Mouse (Mus musculus): ENCODE measurements around the gene Tec.
"Not testable (repeated sequence)": the region's sequence is repeated elsewhere in the genome, so short reads cannot be mapped to it uniquely, and the experiment has no call there.

The Tec gene

DNA sequence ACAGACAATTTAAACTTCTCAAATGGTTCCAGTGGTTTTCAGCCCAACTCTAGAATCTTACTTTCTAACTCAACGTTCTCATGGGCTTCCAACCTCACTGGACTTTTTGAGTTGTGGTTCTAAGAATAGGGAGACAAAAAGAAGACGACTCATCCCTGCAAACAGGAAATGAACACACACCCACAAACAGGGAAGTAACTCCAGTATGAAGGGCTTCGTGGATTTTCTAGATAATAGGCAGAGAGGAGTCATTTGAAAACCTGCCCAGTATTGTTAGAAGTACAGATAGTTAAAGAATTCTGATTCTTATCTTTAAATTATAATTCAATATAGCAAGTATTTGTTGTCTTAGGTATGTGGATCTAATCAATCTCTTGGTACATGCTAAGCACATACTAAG lies 47.6 kb downstream of the Tec start:
- no peak for DNase-seq (ENCODE audit: low spot score)

DNA sequence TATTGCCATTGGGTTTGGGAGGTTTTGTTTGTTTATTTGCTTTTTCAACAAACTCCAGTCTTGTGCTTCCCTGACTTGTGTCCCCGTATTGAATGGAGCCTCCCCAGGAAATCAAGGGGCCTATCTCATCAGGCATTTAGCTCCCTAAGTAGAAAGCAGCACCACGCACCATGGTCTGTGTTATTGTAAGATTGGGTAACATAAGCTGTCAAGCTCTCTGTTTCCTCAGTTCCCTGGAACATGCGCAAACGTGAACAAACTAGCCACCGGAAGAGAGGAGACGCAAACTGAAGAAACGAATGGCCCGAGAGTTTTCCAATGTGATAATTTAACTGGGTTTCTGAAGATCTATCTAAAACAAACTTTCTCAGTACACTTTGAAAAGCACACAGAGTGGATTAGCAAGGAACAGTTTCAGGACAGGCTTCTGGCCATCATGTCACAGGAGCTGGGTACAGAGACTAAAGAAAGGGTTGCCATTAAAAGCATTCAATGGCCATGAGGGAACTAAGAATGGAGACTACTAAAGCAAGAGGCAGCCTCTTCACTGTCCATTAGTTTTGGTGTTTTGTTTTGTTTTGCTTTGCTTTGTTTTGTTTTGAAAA lies 48.1 kb downstream of the Tec start:
- no peak for DNase-seq (ENCODE audit: low spot score)

DNA sequence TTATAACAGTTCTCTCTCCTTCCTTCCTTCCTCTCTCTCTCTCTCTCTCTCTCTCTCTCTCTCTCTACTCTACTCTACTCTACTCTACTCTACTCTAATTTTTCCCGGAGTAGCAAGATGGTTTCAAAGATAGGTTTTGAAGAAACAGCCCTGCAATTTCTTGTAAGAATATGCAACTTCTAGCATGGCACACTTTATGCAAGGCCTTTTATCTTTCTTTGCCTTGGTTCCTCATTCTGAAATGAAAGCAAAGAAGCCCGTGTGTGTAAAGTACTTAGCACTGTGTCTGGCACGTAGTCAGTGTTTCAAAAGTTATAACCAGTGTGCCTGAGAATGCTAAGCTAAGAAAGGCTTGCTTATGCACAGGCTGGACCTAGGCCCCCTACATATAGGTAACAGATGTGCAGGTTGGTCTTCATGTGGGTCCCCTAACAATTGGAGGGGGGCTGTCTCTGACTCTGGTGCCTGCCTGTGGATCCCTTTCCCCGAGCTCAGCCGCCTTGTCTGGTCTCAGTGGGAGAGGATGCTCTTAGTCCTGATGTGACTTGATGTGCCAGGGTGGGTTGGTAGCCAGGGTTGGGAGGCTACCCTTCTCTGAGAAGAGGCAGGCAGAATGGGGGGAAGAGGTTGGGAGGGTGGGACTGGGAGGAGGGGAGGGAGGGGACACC lies 49.6 kb downstream of the Tec start:
- no peak for DNase-seq (ENCODE audit: low spot score)

DNA sequence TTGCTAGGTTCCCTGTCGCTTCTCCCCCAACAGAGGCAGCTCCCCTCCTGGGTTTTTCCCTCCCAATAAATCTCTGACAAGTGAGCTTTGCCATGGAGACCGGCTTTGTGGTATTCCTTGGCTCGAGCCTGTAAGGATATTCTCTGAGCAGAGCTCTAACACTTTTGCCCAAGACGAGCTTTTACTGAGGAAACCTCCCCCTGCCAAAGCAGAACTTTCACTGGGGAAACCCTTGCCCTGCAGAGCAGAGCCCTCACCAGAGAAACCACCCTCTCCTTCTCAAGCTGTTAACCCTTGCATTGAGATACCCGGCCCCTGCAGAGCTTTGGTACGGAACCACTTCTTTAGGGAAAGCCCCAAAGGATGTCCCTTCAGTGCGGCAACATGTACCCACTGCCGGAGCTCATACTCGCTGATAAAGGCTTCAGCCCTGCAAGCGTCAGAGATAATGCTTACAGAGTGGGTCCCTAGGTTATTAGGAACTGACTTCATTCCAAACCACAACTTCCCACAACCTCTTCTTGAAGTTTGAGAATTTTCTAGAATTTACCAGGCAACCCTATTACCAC lies 50.7 kb downstream of the Tec start:
- no peak for DNase-seq (ENCODE audit: low spot score)

DNA sequence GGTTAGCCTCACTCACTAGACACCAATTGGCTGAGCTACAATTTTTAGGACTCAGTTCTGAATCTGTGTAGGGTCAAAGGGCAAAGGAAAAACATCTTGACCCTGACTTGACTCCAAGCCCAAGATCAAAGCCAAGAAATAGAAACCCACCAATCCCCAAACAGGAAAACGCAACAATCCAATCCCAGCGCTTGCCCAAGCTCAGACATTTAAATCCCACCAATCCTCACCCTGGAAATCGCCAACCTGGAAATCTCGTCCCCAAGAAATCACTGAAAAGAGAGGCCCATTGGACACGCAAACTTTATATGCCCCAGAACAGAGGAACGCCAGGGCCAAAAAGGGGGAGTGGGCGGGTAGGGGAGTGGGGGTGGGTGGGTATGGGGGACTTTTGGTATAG lies 51.3 kb downstream of the Tec start:
- DNase-seq (ENCODE audit: low spot score): not testable (repeated sequence)

DNA sequence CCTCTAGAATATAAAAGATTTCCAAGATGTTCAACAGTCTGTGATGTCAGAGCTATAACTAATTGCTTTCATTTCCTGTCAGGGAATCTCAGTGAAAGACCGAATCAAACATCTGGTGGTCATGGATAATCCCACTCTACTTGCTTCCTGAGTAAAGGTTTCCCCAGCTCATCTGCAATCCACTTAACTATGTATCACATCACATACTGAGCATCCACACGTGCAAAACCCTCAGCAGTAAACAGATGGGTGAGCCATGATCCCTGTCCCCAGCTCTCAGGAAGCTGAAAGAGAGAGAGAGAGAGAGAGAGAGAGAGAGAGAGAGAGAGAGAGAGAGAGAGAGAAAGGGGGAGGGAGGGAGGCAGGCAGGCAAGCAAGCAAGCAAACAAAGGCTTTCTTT lies 51.8 kb downstream of the Tec start:
- DNase-seq (ENCODE audit: low spot score): no peak

DNA sequence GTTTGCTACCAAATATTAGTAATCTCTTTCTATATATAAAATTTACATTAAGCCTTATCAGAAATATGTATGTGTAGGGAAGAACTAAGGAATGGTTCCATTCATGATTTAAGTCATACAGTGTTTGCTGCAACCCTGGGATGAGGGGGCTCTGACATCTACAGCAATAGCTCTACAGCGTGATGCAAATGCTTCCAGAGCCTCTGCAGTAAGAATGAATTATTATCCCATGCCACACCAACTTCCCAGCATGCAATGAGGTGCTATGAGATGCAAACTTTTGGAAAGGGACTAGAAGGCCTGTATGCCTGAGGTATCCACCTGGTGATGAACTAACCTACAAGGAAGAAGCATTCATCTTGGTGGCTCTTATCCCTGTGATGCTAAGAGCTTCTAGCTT lies 52.2 kb downstream of the Tec start:
- no peak for DNase-seq (ENCODE audit: low spot score)

DNA sequence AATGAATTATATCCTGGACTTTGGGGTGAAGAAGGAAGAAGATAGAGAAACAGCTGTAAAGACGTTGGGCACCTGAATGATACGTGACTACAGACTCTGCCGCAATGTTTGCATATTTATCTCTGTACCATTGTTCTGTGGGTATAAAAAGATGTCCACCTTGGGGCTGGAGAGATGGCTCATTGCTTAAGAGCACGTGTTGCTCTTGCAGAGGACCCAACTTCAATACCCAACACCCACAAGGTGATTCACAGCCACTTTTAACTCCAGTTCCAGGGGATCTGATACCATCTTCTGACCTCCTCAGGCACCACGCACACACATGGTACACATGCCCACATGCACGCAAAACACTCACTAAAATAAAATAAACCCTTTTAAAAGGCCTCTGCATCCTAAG lies 52.9 kb downstream of the Tec start:
- no peak for DNase-seq (ENCODE audit: low spot score)

DNA sequence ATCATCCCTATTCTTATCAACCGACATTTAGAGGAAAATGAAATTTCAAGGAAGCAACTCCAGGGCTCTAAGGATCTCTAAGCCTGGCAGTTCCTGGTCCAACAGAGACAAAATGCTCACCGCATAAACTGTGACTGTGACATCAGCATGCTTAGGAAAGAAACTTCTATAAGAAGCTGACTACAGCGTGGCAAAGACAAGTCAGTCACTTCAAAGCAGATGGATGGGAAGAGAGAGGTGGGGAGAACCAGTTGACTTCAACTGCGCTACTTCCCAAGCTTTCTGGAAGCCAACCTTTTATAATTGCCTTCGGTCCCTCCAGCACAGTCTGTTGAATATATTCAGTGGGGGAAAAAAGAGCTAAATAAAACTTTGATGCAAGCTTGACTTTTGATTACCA lies 54.2 kb downstream of the Tec start:
- no peak for DNase-seq (ENCODE audit: low spot score)

DNA sequence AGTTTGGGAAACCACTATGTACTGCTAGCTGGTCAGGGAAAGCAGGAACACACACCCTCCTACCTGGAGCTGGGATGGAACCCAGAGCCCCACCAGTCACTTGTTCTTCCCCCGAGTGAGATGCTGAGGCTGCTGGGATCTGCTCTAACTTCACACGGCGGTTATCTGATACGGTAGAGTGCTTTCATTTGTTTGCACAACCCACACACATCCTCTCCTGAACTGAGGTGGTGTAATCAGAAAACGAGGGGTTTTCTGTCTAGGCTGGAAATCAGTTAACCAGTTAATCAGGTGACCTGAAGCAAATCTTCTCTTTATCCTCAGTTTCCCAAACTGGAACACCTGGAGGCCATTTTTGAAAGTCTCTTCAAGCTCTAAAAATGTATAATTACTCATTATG lies 55.4 kb downstream of the Tec start:
- no peak for DNase-seq (ENCODE audit: low spot score)

DNA sequence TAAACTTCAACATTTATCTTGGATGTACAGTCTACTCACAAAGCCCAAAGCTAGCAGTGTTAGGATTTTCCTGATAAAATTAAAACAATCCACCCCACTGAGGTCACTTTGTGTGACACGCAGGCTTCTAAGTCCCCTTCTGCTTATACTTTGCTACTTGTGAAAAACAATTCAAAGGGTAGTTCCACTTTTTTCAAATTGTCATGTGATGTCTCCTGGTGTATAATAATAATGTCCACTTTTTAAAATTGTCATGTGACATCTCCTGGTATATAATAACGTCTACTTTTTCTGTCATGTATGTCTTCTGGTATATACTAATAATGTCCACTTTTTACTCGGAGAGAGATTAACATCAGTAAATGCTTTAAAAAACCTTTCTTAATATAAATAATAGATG lies 56.0 kb downstream of the Tec start:
- DNase-seq (ENCODE audit: low spot score): no peak

DNA sequence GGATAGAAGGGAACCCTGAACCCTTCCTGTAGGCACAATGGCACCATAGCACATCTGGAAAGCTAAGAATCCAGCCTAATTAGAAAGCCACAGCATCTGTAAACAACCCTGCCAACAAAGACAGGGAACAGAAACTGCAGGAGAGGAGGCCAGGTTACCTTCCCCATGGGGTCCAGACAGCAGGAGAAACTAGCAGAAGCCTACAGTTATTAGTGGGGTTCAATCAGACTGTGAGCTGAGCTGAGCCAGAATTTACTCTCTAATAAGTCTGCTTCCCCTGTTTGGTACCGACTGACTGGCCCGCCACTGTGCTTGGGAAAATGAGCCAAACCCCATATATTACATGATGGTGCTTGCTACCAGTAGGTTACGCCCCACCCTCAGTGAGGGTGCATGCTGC lies 56.9 kb downstream of the Tec start:
- DNase-seq (ENCODE audit: low spot score): no peak

DNA sequence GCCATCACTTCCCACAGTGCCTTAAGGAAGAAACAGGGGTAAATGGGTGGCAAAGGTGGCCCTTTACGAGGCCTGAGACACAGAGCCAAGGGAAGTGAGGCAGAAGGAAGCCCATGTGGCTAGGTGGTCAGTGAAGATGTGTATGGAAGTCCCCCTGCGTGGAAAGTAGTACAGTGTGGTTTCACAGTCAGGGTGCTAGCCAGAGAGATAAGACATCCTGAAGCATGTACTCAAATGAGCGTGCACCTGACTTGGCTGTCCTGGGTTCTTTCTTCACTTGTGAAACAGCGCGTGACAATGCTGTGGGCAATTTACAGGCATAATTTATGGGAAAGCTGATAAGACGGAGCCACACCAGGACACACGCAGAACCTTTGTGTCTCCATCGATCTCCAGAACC lies 57.3 kb downstream of the Tec start:
- DNase-seq (ENCODE audit: low spot score): no peak

DNA sequence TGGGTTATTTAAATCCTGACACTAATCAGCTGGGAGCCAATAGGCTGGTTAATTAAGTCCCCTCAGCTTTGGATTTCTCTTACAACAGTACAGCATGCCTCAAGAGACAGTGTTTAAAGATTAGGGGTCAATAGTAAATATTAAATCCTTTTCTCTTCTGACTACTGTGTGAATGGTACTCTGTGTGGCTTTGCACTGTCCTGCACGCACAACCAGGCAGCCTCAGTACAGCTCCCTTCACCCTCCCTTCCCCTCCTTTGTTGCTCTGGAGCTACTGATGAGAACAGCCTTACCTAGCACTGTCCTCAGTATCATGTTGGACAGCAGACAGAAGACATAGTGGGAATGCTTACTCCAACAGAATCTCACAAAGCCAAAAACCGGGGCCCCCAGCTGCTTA lies 58.8 kb downstream of the Tec start:
- no peak for DNase-seq (ENCODE audit: low spot score)

DNA sequence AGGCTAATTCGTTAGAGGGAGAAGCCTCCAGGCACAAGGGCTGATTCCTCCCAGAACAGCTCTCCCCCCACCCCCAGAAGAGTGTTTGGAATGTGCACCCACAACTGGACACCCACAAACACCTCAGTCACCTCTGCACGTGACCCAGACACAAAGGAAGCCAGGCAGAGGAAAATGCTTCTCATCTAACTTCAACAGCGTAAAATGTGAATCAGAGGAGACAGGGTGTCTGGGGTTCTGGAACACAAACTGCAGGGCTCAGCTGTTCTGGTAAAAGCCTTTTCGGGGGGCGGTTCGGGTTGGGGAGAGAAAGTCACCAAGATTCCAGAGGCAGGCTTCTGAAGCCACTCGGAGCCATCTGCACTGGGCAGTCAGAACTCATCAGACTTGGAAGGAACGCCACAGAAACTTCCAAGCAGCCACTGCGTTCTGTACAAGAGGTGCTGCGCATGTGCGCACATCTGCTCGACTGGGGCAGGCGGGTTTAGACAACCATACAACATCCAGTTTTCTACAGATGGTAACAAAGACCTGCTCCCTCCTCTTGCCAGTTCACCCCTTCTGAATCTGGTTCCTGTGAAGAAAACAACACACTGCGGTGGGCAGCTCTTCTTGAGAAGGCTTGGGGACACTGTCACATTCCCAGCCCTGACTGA lies 59.7 kb downstream of the Tec start:
- no peak for DNase-seq (ENCODE audit: low spot score)

DNA sequence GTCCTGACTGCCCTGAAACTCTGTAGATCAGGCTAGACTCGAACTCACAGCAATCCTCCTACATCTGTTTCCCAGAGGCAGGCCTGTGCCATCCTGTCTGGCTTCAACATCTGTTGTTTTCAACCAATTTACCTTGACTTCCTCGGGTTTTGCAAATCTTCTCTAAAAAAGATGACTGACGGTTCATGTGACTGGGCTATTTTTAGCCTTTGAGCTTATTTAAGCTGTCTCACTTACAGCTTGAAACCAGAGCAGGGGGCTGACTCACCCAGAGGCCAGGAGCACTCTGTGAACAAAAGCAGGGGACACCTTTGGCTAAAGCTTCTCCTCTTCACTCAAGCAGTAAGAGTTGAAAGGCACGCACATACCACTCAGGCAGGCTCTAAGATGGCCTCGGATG lies 65.4 kb downstream of the Tec start:
- no peak for DNase-seq (ENCODE audit: low spot score)

DNA sequence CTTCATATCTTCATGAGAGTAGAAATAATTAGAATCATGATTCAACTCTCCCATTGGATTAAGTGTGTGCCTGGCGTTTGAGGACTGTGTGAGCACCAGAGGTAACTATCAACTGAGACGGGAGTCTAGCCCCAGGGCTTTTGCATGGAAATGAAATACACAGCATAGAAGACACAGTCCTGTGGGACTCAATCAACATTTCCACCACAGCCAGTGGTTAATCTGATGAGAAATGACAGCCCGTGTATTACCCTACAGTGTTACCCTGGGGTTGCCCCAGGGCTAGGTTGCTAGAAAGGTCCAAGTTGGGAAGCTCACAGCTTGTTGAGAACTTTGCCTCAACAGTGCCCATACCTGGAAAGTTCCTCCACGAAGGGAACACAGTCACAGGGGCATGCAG lies 69.7 kb downstream of the Tec start:
- no peak for DNase-seq (ENCODE audit: low spot score)

DNA sequence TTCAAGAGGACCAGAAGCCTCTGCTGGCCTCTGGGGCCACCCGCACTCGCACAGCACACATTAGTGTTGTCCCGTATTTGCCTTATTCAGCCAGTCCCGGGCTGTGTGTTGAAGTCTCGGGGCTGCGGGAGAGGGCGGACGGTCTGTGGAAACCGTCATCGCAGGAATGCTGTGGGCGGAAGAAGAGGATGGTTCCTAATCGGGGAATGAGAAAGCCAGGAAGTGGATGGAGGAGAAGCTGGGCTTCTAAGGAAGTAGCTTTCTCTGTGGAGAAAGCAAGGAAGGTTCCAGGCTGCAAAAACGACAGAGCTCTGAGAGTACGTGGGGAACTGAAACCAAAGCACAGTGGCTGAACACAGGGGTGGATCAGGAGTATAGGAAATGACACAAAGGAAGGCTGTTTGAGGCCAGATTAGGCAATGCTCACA lies 72.1 kb downstream of the Tec start:
- peak; percentile 17 for DNase-seq (ENCODE audit: low spot score)

DNA sequence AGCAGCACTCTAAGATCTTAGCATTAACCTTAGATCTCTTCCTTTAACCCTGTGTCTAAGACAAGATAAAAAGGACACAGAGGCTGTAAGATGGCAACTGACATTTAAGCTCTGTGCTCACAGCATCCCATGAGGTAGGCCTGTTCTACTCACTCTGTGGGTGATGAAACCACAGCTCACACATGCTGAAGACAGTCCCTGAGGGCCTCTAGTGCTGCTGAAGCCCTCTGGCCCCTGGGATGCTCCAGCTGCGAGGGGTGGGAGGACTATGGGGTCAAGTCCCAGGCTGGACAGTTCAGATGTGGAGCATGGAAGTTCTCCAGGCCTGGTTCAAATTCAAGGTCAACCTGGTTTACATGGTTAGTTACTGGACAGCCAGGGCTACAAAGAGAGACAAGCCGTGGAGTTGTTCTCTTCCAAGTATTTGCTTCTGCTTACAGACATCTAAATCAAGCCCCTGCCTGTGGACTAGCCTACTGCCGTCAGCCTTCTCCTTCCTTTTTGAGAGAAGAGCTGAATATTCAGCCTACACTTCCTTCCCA lies 74.9 kb downstream of the Tec start:
- DNase-seq (ENCODE audit: low spot score): no peak

DNA sequence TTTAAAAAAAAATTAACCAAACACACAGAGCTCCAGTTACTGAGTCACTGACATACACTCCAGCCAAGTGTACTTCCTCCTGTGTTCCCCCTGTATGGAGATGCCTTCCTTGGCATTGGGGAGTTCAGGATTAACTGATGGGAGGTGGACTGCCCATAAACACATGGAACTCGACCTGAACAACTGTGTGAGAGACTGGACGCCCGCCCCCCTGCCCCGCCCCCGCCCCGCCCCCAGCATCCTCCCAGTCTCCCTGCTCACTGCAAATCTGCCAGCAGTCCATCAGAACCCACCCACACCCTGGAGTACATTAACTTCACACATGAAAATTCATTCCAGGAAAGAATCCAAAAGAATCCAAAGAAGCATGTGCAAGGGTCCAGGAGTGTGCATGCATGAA lies 76.5 kb downstream of the Tec start:
- no peak for DNase-seq (ENCODE audit: low spot score)

DNA sequence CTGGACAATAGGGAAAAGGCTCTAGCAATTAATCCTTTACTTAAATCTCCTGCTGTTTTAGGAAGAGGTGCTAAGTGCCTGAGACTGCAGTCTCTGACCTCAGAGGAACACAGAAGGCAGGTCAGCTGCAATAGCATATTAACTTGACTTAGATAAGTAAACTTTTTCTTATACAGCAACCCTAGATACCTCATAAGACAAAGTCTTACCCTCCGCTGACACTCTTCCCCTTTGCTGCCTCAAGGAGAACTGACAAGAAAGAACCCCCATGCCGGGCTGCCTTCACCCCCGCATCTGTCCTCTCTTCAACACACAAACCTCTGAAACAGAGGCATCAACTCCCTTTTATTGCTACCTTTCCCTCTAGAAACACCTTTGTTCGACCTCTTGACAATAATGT lies 76.9 kb downstream of the Tec start:
- no peak for DNase-seq (ENCODE audit: low spot score)

DNA sequence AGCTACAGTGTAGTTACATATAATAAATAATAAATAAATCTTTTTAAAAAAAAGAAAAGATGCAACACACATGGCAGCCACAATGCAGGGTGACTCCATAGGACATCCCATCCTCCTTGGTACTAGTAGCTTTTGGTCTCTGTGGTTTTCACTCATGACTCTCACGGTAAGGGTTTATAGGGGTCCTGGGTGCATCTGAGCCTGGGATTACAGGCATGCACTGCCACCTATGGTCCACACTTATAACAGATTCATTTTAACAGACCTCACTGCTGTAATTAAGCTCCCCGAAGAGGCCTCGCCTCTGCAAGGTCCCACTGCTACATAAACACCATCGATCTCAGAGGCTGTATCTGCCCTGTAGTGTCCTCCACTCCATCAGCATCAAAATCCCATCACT lies 82.8 kb downstream of the Tec start:
- no peak for DNase-seq (ENCODE audit: low spot score)

DNA sequence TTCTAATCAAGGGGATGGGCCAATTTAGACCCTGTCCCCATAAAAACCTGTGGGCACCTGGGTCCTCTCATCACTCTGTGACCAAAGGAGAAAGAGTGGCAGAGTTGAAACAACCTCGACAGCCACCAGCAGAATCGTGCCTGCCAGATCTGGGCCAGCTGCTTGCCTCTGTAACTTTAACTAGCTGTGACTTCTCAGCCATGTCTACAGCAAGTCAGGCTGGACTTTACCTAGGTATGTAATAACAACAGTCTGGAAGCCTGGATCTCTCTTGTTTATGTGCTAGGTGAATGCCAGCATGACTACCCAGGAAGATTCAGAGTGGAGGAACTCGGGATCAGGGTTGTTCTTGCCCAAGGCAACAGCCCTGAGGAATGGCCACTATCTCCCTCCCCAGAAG lies 83.6 kb downstream of the Tec start:
- DNase-seq (ENCODE audit: low spot score): no peak

All from ovary, postnatal 10 days (tissue).